Mouse (Mus musculus) erythroid progenitor cell, adult 5-6 weeks (primary cell): Measurements from ENCODE around the gene Map3k5. TPM values are rescaled to one million over a fixed set of nuclear protein-coding genes. Genes with fewer than 3 reads are reported as not detected.

Experiments
- ATAC-seq: replicated peaks from 2 replicates; pipeline ENCODE4 v1.8.0; 2016; ENCODE audit warnings: moderate number of reproducible peaks, mild to moderate bottlenecking, moderate TSS enrichment, inconsistent platforms; ENCODE audit not compliant: poor library complexity, low FRiP score, severe bottlenecking
- total RNA-seq, 2 experiments: library from RNA; stranded (forward) in 1 of 2; stranded (reverse) in 1 of 2; fragments of 150-400 nt in 1 of 2; fragments of 186-747, 209-891 nt in 1 of 2; gene quantifications; 2 replicates each; pipeline versions ENCODE4 v1.2.3 to v1.2.4; 2015 to 2017; ENCODE audit warnings: low replicate concordance in 2 of 2

Map3k5 gene
- total RNA-seq, 2 experiments from 2014 or later = 4.2 to 4.4 TPM

DNA sequence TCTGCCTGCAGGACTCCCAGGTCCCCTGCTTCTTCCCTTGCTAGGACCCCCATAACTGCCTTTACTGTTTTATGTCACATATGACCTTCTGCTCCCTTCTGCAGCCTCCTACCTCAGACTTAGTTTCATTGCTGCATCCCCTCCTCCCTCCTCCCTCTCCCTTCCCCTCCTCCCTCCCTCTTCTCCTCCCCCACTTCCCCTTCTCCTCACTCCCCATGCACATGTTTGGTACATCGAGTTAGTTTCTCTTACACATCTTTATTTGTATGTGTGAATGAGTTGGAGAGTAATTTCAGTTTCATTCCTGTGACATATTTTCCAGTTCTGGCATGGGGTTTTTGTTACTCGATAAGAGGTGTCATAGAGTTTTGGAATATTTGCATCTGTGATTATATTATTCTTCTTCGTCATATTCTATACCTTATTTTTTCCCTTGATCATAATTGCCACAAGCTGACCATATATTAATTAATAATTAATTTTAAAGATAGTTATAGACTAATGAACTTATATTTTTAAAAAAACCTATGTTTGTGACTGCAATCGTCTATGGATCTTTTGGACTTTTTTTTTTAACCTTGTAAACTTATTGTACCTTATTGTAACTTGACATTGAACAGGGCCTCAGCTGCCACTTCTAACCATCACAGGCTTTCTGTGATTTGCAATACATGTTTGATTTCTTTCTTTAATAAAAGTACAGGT is 65.6 kb downstream of the Map3k5 start:
- no peak for ATAC-seq

DNA sequence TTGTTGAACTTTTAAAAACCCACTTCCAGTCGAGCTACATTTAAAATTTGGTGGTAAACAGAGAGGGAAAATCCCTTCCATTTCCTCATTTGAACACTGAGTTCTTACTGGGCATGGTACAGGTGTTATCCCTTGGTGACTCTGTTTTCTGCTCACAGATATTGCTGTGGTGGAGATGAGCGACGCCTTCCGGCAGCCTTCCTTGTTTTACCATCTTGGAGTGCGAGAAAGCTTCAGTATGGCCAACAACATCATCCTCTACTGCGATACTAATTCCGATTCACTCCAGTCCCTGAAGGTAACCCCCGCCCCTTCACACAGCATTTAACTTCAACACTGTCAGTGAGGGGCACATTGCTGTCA is 66.1 kb downstream of the Map3k5 start:
- no peak for ATAC-seq

DNA sequence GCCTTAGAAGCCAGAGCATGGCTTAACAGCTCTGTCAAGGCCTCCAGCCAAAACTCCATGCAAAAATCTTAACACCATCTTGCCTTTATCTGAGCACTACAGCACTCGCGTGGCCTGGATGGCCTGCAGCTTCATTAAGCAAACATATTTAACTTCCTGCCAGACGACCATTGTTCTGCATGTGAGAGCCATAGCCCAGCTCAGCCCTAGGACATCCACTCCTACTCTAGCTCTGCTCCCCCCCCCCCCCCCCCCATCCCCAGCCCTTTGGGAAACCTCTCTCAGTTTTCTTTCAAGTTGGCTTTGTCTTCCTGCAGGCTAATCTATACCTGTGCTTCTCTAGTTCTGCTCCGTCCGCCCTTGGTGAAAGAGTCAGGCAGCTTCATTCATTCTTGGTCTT is 67.7 kb downstream of the Map3k5 start:
- no peak for ATAC-seq

DNA sequence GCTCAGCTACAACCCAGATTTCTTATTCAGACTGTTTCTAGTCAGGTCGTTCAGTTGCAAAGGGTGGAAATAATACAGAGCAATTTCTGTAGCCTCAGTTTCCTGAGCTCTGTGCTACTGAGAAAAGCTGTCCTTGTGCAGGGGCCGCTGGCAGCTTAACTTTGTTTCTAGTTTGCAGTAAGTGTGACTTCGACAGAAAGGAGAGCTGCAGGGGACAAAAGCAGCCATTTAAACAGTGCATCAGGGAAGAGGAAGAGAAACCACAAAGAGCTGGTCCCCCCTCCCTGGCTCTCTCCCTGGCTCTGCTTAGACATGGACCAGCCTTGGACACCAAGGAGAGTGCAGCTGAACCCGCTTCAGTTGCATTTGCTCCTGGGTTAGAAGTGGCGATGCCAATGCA is 68.7 kb downstream of the Map3k5 start:
- ATAC-seq = no peak

DNA sequence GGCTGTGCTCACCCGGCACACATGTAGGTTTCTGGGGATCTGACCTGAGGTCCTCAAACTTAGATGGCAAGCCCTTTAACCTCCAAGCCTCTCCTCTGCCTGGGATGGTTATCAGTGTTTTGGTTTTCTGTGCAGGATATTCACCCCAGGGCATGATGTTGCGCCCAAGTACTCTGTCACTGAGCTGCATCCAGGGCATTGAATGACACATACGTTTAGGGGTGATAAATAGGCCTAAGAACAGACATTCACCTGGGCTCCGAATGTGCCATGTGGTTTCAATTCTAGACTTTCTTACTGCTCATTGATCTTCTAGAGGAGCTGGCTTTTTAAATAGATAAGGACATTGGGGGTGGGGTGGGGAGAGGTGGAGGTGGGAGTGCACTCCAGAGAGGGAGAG is 70.5 kb downstream of the Map3k5 start:
- no peak for ATAC-seq

DNA sequence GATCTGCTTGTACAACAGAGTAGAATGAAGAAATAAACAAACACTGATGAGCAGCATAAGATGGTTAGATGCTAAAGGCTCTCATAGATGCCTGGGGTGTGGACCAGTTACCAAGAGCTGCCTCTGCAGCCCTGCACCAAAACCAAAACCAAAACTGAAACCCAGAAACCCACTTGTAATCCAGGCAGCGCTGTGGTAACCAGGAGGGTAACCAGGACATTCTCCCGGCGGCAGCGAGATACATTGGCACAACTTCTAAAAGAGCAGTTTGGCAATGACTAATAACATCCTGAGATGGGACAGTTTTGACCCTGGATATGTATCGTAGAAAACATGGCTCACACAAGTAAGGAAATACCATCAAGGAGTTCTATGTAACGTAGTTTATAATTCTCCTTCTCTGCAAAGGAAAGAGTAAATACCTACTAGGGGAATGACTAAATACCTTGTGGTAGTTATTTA is 71.2 kb downstream of the Map3k5 start:
- ATAC-seq = no peak

DNA sequence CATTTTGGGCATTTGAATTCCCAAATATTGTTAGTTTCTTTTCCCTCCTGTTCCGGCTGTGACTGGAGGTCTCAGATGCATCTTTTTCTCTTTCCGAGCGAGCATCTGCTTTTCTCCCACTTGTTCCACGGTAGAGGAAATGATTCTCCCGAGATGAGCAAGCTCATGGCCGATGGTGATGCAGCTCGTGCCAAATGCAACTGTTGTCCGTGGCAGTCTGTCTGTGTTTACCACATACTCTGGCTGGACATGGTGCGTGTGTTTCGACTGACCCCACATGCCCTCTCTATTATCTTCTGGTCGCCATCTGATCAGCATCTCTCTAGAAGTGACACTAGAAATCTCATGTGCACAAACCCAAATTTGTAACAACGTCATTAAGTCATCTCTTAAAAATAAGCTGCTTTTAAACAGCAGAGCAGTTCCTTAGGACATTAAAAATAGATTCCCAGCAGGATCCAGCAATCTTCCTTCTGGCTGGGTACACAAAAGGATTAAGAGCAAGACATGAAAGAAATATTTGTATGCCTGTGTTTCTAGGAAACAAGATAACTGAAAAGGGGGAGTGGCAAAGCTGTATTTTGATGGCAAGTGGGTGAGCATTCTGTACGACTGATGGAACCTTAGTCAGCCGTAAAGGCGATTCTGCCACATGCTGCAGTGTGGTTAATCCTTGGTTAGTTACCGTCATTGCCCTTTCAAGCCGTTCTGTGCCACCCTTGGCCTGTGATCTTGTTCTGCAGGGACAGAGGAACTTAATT is 72.2 kb downstream of the Map3k5 start:
- no peak for ATAC-seq

DNA sequence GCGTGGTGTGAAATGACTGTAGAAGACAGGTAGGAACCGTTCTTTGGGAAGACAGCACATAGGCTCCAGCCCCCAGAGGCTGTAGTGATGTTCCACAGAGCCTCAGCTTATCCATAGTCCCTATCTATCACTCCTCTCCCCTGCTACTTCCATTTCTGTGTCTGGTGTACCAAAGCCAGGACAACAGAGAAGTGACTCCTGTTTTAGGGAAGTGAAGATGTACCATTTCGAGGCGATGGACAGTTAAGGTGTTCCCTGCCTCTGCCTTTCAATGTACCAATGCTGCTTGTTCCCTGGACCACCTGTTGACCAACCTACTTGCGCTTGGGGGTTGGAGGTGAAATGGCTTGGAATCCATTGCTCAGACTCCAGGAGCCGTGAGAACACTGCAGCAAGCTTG is 75.0 kb downstream of the Map3k5 start:
- ATAC-seq = no peak

DNA sequence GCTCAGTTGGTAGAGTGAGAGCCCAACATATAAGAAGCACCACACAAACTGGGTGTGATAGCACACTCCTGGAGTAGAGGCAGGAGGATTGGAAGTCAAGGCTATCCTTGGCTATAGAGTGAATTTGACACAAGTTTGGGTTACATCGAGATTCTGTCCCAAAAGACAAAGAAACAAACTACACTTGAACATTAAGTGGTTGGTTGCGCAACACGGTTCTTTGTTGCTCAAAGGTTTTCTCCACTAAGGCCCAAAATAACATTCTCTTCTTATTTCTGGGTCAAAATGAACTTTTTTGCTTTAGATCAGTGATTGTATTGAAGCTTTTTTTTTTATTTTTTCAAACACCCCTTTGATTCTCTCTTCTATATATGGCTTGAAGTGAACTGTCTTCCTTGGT is 75.7 kb downstream of the Map3k5 start:
- ATAC-seq = no peak

DNA sequence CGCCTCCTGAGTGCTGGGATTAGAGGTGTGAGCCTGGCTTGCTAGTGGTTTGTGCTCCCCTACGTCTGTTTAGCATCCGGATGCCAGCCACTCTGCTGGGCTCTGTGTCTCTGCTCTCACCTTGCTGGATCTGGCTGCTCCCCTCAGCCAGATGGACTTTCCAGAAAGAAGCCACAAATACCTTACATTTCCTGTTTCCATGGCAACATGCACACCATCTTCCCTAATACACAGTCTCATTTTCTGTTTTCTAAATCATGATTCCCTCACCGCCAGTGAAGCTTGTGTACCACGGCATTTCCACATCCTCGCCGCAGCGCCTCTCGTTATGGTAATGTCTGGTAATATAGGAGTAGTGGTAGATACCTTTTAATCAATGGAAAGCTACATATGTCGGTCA is 84.1 kb downstream of the Map3k5 start:
- ATAC-seq = no peak

DNA sequence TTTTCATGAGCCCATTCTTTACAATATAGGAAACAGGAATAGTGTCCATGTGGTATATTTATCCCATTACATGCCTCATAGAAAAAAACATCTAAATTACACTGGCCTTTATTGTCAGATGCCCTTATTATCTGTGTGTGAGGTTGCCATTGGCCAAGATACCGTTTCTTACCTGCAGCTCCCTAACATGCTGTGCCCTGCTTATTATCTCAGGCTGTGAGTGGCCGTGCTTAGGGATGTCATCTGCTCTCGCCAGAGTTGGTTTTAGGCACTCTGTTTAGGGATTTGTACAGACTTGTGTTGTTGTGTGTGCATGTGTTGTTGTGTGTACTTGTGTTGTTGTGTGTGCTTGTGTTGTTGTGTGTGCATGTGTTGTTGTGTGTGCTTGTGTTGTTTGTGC is 84.5 kb downstream of the Map3k5 start:
- no peak for ATAC-seq

DNA sequence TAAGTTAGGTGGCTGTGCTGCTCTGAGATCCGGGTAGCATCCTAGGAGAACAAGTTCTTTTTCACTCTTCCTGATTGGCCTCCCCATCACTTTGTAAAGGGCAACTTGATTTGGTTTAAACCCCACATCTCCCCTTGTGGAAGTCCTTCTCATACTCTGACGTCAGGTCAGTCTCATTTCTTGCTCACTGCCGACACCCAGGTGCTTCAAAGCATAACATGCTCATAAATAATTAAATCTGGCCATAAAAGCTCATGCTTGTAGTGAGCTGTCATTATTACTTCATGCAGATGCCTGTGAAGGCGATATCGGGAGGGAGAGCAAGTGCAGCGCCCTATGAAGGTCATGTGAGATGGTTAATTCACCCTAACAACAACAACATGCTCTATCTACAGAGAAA is 87.0 kb downstream of the Map3k5 start:
- ATAC-seq = no peak

DNA sequence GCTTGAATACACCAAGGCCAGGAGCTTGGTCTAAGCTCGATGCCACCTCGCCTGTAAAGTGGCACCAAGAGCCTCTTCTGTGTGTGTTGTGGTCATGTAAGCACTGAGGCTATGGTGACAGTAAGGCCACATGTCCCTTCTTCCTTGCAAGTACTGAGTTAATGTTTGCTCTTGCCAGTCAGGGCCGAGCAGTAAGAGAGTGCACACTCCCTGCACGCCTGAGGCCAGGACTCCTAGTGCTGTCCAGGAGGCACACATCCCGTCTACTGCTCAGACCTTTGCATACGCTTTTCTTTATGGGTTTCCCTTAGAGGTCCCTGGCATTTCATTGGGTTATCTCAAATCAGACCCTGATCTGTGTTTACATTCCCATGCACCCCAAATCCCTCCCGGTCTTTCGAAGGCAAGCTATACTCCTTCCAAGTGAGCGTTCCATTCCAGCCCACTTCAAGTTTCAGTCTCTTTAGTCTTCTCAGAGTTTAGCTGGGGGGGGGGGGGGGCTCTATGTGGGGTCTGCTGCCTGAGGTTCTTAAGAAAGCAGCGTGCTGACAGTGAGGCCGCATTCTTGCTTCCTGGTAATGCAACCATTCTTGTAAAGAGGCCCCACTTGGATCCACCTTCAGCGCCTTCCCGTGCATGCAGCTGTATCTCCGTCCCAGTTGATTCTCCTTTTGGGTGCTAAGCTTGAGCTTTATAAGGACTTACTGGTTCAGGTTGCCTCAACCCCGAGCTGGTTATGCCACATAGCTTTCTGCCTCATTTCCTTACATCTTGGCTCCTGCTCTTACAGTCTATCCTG is 87.6 kb downstream of the Map3k5 start:
- ATAC-seq = no peak

DNA sequence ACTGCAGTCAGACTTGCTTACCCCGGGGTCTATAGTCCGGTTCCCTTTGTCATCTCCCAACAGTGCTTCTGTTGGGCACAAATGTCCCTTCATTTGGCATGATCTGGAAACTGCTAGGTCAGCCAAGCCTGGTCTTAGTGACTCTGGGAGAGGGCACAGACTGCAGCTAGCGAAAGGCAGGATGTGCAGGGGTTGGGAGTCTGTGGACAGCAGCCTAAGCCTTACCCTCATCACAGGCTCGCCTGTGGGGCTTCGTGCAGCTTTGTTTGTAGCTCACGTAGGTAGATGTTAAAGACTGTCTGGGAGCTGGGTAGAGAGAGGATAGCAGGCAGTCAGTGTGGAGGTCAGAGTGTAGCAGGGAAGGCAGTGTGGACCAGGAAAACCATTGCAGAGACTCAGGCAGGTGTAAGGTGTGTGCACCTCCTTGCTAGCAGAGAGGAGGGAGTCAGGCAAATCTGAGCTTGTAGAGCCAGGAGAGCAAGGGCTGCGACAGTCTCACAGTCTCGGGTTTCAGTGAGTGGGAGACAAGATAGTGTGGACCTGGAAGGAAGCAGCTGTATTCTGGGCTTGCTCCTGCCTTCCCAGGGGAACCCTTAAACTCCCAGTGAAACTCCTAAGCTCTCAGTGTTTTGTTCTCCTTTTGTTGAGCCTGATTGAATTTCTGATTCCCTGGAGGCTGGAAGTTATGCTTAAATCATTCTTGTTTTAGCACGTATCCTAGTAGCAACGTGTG is 88.5 kb downstream of the Map3k5 start:
- no peak for ATAC-seq

DNA sequence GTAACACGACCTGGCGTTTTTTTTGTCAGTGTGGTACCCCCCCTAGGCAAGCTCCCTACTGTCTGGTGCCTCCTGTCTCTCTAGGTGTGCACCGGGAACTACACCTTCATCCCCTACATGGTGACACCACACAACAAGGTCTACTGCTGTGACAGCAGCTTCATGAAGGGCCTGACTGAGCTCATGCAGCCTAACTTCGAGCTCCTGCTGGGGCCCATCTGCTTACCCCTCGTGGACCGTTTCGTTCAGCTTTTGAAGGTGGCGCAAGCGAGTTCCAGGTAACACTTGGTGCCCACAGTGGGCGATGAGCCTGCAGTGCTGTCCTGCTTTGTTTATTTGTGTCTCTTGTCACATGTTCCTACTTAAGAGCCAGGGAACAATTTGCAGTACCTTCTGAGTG is 89.3 kb downstream of the Map3k5 start:
- no peak for ATAC-seq

DNA sequence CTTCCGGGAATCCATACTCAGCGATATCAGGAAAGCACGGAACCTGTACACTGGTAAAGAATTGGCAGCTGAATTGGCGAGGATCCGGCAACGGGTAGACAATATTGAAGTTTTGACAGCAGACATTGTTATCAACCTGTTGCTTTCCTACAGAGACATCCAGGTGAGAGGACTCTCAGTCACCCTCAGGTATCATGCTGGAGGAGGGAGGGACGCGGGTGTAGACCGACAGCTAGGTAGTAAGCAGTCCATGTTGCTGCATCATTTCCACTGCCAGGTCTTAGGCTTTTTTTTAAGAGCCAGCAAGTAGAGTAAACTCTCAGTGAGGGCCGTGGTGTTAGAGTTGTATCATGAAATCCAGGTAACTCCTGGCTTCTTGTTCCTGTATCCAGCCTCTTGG is 90.6 kb downstream of the Map3k5 start:
- no peak for ATAC-seq

DNA sequence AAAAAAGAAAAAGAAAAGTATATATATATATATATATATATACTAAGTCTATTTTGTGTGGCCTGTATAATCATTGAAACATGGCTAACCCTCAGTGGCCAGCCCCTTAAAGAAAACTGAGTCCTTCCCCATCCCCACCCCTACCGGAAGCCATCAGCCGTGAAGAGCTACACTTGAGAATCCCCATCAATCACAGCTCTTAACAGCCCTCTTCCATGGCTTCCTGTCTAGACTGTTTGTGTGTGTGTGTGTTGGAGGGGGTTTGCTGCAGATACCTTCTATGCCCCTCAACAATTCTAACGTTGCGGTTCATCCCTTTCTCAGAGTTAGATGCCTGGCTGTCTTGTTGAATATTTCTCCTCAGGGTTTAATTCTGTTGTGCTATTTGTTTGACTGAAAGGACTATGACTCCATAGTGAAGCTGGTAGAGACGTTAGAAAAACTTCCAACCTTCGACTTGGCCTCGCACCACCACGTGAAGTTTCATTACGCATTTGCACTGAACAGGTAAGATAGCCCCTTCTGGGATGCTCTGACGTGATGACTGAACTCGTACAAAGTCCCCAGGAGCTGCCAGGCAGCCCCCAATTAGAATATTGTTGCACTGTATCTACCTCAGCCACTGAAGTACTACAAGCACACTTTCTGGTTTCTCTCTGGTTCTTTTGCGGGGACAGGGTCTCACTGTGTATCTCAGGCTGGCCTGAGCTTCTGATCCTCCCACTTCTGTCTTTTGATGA is 91.7 kb downstream of the Map3k5 start:
- no peak for ATAC-seq

DNA sequence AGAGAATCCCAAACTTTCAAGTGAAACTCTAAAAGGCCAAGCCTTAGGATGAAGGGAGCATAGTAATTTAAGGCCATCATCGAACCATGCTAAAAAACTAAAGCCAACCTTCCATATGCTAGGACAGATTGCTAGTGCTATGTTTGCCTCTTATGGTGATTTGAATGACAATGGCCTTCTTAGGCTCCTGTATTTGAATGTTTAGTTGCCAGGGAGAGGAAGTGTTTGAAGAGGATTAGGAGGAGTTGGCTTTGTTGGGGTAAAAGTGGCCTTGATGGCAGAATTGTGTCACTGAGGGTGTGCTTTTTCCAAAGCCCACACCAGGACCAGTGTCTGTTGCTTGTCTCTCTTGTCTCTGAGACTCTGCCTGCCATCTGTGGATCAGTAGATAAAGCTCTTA is 96.4 kb downstream of the Map3k5 start:
- ATAC-seq = no peak

DNA sequence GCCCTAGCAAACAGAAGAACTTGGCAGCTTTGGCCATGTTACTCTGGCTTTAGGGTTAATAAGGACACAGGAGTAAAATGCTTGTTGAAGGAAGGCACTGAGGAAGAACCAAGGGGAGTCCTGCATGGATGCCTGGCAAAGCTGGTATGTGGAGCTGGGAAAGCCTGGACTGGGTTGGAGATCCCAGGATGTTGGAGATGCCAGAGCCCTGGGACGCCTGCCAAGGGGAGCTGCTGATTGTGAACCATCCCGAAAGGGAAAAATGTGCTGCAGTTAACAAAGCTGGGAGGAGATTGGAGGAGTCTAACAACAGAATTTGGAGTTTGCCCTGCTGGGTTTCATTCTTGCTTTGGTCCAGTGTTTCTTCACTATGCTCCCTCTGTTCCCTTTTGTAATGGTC is 97.7 kb downstream of the Map3k5 start:
- no peak for ATAC-seq

DNA sequence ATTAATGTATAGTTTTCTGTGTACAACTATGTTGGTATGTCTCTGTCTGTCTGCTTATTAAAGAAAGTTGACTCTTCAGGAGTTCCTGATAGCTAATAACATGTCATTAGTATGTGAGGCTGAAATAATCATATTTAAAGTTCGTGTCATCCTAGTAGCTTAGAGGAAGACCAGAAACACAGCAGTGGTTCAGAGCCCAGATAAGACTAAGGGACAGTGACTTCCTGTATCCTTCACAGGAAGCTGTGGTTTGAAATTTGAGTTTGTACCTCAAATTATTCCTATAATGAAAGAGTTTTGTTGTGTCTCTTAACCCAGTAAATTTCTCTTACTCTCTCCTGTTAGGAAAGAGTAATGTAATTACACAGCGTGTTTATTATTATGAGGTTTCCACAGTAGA is 102.1 kb downstream of the Map3k5 start:
- ATAC-seq = no peak
